Mouse (Mus musculus): ENCODE data around the gene Macrod2.

GRCm38 (mm10) chr2:140926922-140927321 is 531.8 kb downstream of the Macrod2 start:
- TF ChIP-seq CTCF (IDR thresholded peaks at IDR 0.05; ENCODE audit: control insufficient read depth, insufficient read depth, insufficient replicate concordance, low read depth, low read length) (peak; percentile 30; the same call in 1 of the 2 replicates), POLR2A (IDR thresholded peaks at IDR 0.05; ENCODE audit: control insufficient read depth, low read depth, low read length) (no peak)

All from testis, adult 2 months (tissue).